Mouse (Mus musculus): ENCODE measurements around the gene Agpat4. TPM values are rescaled to one million over a fixed set of nuclear protein-coding genes. Genes with fewer than 3 reads are reported as not detected.
A peak's percentile ranks its signal among the peaks of the same experiment; 100 is the strongest.

Gene Agpat4
- polyA plus RNA-seq, 1 experiment, result not detected

DNA sequence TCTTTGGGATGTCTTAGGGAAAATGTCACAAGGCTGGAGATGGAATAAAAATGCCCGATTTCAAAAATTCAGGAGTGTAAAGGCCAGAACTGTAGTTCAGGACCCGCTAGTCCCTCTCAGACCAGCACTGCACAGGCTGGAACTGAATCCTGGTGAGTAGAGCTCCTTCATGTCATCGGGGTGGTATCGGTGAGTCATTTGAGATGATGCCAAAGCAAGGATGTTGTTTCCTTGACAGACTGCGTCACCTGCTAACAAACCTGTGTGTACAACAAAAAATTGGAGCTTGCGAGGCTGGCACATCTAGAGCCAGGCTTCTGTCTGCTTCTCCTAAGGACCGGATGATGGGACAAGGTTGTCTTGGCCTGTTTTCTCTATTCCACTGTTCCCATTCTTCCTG, 13.1 kb downstream of the Agpat4 start:
- peaks cover 3% of the 10 kb centered on the region; the same call in 1 of the 2 replicates for H3K4me1 ChIP-seq (ENCODE audit: control insufficient read depth, insufficient read depth, low read length)
- 88% methylated on average over 7 of the region's 7 CpGs for WGBS
- TF ChIP-seq POLR2A (IDR thresholded peaks at IDR 0.05; ENCODE audit: insufficient read depth, low read depth, low read length) (no peak), CTCF (IDR thresholded peaks at IDR 0.05; ENCODE audit: insufficient read depth, low read depth, low read length) (no peak)
- no peak overlapping the region for H3K27ac ChIP-seq (ENCODE audit: insufficient read depth, low read depth, low read length)
- no peak overlapping the region for H3K4me3 ChIP-seq (ENCODE audit: insufficient read depth, low read depth, low read length)

DNA sequence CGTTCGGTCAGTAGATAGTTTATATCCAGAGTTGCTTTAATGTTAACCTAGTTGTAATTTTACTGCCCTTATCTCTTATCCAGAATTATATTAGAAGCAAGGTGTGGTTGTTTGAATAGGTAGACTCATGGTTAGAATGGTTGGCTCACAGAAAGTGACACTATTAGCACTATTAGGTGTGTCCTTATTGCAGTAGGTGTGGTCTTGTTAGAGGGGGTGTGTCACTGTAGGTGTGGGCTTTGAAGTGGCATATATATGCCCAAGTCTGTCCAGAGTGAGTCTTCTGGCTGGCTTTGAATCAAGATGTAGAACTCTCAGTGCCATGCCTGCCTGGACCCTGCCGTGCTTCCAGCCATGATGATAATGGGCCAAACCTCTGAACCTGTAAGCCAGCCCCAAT, 14.4 kb downstream of the Agpat4 start:
- peaks cover 2% of the 10 kb centered on the region; the same call in 1 of the 2 replicates for H3K4me1 ChIP-seq (ENCODE audit: control insufficient read depth, insufficient read depth, low read length)
- H3K27ac ChIP-seq (ENCODE audit: insufficient read depth, low read depth, low read length), result no peak overlapping the region
- WGBS, result 96% methylated on average over 3 of the region's 3 CpGs
- H3K4me3 ChIP-seq (ENCODE audit: insufficient read depth, low read depth, low read length), result no peak overlapping the region
- TF ChIP-seq CTCF (IDR thresholded peaks at IDR 0.05; ENCODE audit: insufficient read depth, low read depth, low read length) (no peak), POLR2A (IDR thresholded peaks at IDR 0.05; ENCODE audit: insufficient read depth, low read depth, low read length) (no peak)

DNA sequence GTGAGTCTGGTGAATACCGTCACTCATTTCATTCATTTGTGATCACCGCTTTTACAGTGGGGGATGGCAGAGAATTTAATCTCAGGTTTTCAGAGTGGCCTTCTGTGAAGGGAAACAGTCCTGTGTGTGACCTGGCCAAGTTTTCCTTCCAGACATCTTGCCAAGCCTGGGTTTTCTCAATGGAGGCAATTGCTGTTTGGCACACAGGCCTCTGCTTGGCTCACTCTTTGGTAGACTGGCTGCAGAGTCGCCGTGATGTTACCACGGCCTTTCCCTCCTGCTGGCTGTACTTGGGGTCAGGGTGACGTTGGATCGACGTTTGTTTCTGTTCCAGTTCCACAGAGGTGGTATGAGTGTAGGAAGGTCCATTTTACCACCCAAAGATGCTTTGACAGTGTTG, 15.5 kb downstream of the Agpat4 start:
- 53% methylated on average over 8 of the region's 8 CpGs for WGBS
- Histone ChIP-seq H3K27ac (ENCODE audit: insufficient read depth, low read depth, low read length) (no peak overlapping the region), H3K4me1 (ENCODE audit: control insufficient read depth, insufficient read depth, low read length) (no peaks in the 10 kb centered on the region), H3K4me3 (ENCODE audit: insufficient read depth, low read depth, low read length) (no peak overlapping the region)
- TF ChIP-seq POLR2A (IDR thresholded peaks at IDR 0.05; ENCODE audit: insufficient read depth, low read depth, low read length), result no peak
- TF ChIP-seq CTCF (IDR thresholded peaks at IDR 0.05; ENCODE audit: insufficient read depth, low read depth, low read length), result no peak

DNA sequence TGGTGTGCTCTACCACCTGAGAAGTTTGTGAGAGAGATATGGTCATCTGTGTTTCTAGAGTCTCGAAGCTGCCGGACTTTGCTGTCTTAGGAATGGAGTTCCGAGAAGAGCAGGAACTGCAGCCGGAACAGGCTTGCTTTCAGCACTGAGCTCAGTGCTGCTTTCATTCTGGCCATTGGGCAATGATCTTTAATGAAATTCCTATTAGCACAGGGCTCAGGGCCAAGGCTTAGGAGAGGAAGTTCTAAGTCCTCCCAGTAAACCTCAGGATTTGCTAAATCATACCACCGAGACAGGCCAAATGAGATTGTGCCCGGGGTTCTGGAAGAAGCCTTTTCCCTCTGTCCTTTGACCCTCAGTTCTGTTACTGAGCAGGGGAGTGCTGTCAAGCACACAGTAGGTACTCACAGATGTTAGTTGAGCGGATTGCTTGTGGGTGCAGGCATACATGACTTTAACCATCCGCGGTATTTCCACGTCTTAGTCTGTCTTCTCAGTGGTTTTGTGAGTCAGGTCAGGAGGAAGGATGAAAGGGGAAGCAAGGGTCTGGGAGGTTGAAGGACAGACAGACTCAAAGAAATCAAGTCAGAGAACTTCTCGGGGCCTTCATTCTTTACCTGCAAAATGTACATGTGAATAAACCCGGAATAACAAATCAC, 16.6 kb downstream of the Agpat4 start:
- no peaks in the 10 kb centered on the region for H3K4me1 ChIP-seq (ENCODE audit: control insufficient read depth, insufficient read depth, low read length)
- H3K27ac ChIP-seq (ENCODE audit: insufficient read depth, low read depth, low read length), result no peak overlapping the region
- 83% methylated on average over 12 of the region's 12 CpGs for WGBS
- TF ChIP-seq POLR2A (IDR thresholded peaks at IDR 0.05; ENCODE audit: insufficient read depth, low read depth, low read length) (no peak), CTCF (IDR thresholded peaks at IDR 0.05; ENCODE audit: insufficient read depth, low read depth, low read length) (no peak)
- no peak overlapping the region for H3K4me3 ChIP-seq (ENCODE audit: insufficient read depth, low read depth, low read length)

DNA sequence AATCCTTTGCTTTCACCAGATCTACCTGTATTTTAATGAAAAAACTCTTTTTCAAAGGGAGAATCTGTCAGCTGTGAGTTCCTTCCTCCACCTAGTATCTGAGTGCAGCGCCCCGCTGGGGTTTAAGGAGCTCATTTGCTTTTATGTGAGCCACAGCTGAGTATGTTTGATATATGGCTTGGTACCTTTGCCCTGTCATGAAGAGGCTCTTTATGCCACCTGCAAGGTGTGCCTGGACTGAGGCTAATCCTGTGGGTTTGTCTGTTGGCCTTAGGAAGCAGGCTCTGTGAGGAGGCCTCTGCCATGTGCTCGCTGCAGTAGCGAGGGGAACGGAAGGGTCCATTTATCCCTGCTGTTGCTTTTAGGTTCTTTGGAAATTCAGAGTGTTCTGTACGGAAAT, 19.9 kb downstream of the Agpat4 start:
- H3K4me1 ChIP-seq (ENCODE audit: control insufficient read depth, insufficient read depth, low read length), result peaks cover 4% of the 10 kb centered on the region; the same call in 1 of the 2 replicates
- H3K27ac ChIP-seq (ENCODE audit: insufficient read depth, low read depth, low read length), result no peak overlapping the region
- WGBS, result 96% methylated on average over 6 of the region's 6 CpGs
- H3K4me3 ChIP-seq (ENCODE audit: insufficient read depth, low read depth, low read length), result no peak overlapping the region
- TF ChIP-seq POLR2A (IDR thresholded peaks at IDR 0.05; ENCODE audit: insufficient read depth, low read depth, low read length) (no peak), CTCF (IDR thresholded peaks at IDR 0.05; ENCODE audit: insufficient read depth, low read depth, low read length) (no peak)

DNA sequence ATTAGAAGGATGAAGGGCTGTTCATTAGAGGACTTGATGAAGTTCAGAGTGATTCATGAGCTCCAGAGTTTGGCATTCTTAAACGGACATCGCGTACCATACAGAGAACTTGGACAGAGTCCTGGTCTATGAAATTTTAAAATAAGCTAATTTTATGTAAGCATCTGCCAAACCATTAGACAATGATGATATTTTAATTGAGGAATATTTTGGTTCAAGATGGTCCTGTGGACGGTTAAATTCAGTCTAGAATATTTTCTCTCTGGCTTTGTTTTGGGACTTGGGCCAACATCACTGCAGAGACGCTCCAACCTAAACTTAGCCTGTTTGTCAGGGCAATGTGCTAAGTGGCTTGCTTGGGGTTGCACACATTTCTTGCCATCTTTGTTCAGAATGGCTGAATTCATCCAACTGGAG, 25.5 kb downstream of the Agpat4 start:
- 41% methylated on average over 5 of the region's 5 CpGs for WGBS
- TF ChIP-seq POLR2A (IDR thresholded peaks at IDR 0.05; ENCODE audit: insufficient read depth, low read depth, low read length) (no peak), CTCF (IDR thresholded peaks at IDR 0.05; ENCODE audit: insufficient read depth, low read depth, low read length) (no peak)
- Histone ChIP-seq H3K4me1 (ENCODE audit: control insufficient read depth, insufficient read depth, low read length) (peaks cover 16% of the 10 kb centered on the region), H3K4me3 (ENCODE audit: insufficient read depth, low read depth, low read length) (no peak overlapping the region), H3K27ac (ENCODE audit: insufficient read depth, low read depth, low read length) (peak overlapping the region; percentile 60; the same call in 1 of the 2 replicates)

DNA sequence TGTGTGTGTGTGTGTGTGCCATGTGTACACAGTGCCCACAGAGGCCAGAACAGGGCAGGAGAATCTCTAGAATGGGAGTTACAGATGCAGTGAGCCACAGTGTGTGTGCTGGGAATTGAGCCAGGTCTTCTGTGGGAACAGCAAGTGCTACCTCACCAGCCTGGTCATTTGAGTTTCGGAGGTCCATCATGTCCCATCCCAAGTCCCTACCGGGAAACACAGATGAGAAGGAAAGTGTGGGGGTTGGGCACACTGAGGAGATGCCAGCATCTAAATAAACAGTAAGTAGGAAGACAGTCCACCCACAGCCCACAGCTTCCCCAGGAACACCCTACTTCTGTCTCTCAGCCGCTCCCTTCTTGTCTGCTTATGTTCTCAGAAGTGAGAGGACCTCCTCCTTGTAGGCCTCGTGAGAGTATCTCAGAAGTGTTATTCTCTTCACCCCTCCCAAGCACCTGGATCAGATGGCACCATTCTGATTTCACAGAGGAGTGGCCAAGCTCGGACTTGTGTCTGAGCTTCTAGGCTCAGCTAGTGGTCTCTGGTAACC, 27.7 kb downstream of the Agpat4 start:
- Histone ChIP-seq H3K4me1 (ENCODE audit: control insufficient read depth, insufficient read depth, low read length) (peaks cover 19% of the 10 kb centered on the region), H3K4me3 (ENCODE audit: insufficient read depth, low read depth, low read length) (no peak overlapping the region), H3K27ac (ENCODE audit: insufficient read depth, low read depth, low read length) (peak overlapping the region; percentile 25; the same call in 1 of the 2 replicates)
- no peak for TF ChIP-seq CTCF (IDR thresholded peaks at IDR 0.05; ENCODE audit: insufficient read depth, low read depth, low read length)
- no peak for TF ChIP-seq POLR2A (IDR thresholded peaks at IDR 0.05; ENCODE audit: insufficient read depth, low read depth, low read length)
- WGBS, result 53% methylated on average over 5 of the region's 5 CpGs

DNA sequence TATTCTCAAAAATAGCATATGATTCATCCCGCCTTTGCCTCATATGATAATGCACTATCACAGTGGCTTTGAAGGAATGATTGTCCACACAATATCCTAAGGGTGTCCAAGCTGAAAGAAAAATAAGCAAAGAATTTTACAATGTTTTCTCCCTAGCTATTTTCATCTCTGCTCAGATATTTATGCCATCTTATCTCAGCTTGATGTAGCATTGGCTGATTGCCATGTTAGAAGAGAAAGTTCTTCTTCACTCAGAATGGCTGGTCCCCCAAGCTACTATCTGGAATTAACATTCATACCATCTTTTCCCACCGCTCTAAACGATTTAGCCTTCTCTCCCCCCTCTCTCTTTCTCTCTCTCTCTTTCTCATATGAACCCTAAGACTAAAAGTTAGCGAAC, 29.3 kb downstream of the Agpat4 start:
- Histone ChIP-seq H3K4me3 (ENCODE audit: insufficient read depth, low read depth, low read length) (no peak overlapping the region), H3K27ac (ENCODE audit: insufficient read depth, low read depth, low read length) (no peak overlapping the region), H3K4me1 (ENCODE audit: control insufficient read depth, insufficient read depth, low read length) (peaks cover 20% of the 10 kb centered on the region)
- TF ChIP-seq CTCF (IDR thresholded peaks at IDR 0.05; ENCODE audit: insufficient read depth, low read depth, low read length) (no peak), POLR2A (IDR thresholded peaks at IDR 0.05; ENCODE audit: insufficient read depth, low read depth, low read length) (no peak)
- WGBS, result 77% methylated on average over 4 of the region's 4 CpGs

DNA sequence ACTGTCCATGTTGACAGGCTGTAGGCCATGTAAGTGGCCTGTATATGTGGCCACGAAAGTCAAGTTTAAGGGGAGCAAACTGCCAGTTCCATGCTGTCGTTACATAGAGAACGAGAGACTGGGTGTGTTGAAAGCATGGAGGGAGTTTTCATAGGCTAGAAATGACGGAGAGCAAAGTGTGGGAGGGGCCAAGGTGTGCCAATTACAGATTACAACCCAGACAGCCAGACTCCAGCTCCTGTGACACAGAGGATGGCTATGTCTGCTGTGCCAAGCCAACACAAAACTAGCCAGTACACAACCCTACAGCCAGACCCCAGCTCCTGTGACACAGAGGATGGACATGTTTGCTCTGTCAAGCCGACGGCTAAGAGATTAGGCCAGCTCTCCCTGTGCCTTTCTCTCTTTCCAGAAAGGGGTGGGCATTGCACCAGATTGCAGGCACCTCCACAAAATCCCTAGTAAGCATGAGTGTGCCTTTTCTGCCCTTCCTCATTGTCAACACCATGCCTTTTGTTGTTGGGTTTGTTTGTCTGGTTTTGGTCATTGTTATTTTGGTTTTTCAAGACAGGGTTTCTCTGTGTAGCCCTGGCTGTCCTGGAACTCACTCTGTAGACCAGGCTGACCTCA, 30.8 kb downstream of the Agpat4 start:
- no peak overlapping the region for H3K27ac ChIP-seq (ENCODE audit: insufficient read depth, low read depth, low read length)
- H3K4me3 ChIP-seq (ENCODE audit: insufficient read depth, low read depth, low read length), result no peak overlapping the region
- TF ChIP-seq POLR2A (IDR thresholded peaks at IDR 0.05; ENCODE audit: insufficient read depth, low read depth, low read length) (no peak), CTCF (IDR thresholded peaks at IDR 0.05; ENCODE audit: insufficient read depth, low read depth, low read length) (no peak)
- peaks cover 18% of the 10 kb centered on the region for H3K4me1 ChIP-seq (ENCODE audit: control insufficient read depth, insufficient read depth, low read length)
- 94% methylated on average over 6 of the region's 6 CpGs for WGBS

Measured in olfactory bulb, adult 2 months (tissue).